ENCODE assay signal across 8 mouse cellular contexts in the genomic region with DNA sequence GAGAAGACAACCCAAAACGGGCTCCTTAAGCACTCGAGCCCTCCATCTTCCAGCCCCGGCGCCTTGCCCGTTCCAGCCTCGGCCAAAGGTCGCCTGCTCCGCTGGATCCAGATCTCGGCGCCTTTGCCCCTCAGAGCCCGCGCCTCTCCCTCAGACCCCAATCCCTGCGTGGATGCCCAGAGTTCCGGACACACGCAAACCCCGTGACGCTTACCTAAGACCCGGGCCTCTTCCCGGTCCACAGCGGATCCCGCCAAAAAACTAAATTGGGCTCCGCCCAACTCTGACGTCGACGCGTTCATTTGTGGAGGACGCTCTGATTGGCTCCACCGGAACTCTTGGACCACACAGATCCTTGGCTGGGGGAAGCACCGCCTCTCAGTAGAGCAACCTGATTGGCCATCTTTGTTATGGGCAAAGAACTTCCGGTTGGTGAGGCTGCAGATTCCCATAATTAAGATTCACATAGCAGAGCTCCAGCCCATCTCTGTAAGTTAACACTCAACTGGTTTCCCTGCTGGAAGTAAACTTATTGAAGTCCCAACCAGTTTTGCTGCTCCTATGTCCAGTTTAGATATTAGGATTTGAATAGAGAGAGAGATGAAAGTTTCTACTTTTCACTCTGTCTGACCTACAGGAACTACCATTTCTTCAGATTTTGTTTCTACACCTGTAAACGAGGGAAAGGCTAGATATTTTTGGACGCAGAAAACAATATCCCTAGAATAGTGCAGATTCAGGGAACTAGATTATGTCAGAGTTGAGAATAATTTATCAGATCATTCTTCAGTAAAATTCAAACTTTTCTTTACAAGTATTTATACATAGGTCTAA. TPM values are rescaled to one million over a fixed set of nuclear protein-coding genes. Genes with fewer than 3 reads are reported as not detected.
DNase-seq lines count a peak whose midpoint lies in the region; ATAC-seq and TF ChIP-seq lines count a peak whose summit lies in the region.

Gene Mcm10, minus strand, starts transcription at position 301 of the 834 bp plus-strand sequence.

- TF ChIP-seq POLR2A in MEL (IDR thresholded peaks at IDR 0.05; ENCODE audit: control insufficient read depth in 1 of 2, insufficient read depth in 1 of 2, low read depth in 1 of 2, low read length in 2 of 2, poor library complexity in 1 of 2) = peak; percentile 80 to 88
- TF ChIP-seq POLR2A in cerebellum, adult 2 months (IDR thresholded peaks at IDR 0.05; ENCODE audit: borderline replicate concordance, insufficient read depth, low read length) = no peak

- H3K4me3 ChIP-seq in MEL (ENCODE audit: control insufficient read depth in 1 of 2, insufficient read depth in 1 of 2, low read depth in 2 of 2, low read length in 2 of 2) = peak within 1 kb of the TSS; percentile 71 to 99
- peak within 1 kb of the TSS; percentile 54 for H3K4me3 ChIP-seq in cerebellum, adult 2 months (replicated peaks; ENCODE audit: insufficient read depth, low read depth, low read length)
- H3K4me3 ChIP-seq in forebrain, postnatal 0 days (ENCODE audit: low read depth, low read length) = peak within 1 kb of the TSS; percentile 43
- H3K4me3 ChIP-seq in lung, embryonic 15.5 days = peak within 1 kb of the TSS; percentile 89

- peak; percentile 99 for DNase-seq in MEL (ENCODE audit: low read depth, low spot score)
- peak; percentile 85 to 87 for DNase-seq in cerebellum, adult 2 months
- DNase-seq in forebrain, postnatal 0 days = peak; percentile 97
- DNase-seq in heart, postnatal 4 days = peak; percentile 95
- DNase-seq in layer of hippocampus, adult 8-10 months (ENCODE audit: low spot score in 2 of 2) = peak; percentile 90 to 91
- peak; percentile 88 for DNase-seq in ovary, adult 18-20 months (ENCODE audit: low spot score)
- peak; percentile 96 for DNase-seq in thymus, postnatal 0 days (ENCODE audit: low spot score)

- no peak for TF ChIP-seq CTCF in MEL (IDR thresholded peaks at IDR 0.05 in 2 of 3, conservative IDR thresholded peaks at IDR 0.05 in 1 of 3; ENCODE audit: control insufficient read depth in 1 of 3, insufficient read depth in 1 of 3, low read depth in 2 of 3, low read length in 3 of 3, poor library complexity in 1 of 3, severe bottlenecking in 1 of 3)
- no peak for TF ChIP-seq CTCF in cerebellum, adult 2 months (IDR thresholded peaks at IDR 0.05; ENCODE audit: borderline replicate concordance, insufficient read depth, low read depth, low read length)
- TF ChIP-seq CTCF in forebrain, postnatal 0 days (IDR thresholded peaks at IDR 0.05; ENCODE audit: low read depth) = no peak

- no peaks in the 10 kb centered on the region for H3K27me3 ChIP-seq in MEL (ENCODE audit: control insufficient read depth in 1 of 2, insufficient read depth in 2 of 2, low read length in 2 of 2)
- no peaks in the 10 kb centered on the region; the same call in 1 of the 2 replicates for H3K27me3 ChIP-seq in cerebellum, adult 2 months (ENCODE audit: control insufficient read depth, insufficient read depth, low read length)
- no peaks in the 10 kb centered on the region for H3K27me3 ChIP-seq in forebrain, postnatal 0 days (ENCODE audit: insufficient read depth, low read length)
- no peaks in the 10 kb centered on the region for H3K27me3 ChIP-seq in lung, embryonic 15.5 days

- peaks cover 17% of the 10 kb centered on the region for H3K79me2 ChIP-seq in MEL (ENCODE audit: control insufficient read depth, insufficient read depth, low read length, poor library complexity)

- H3K27ac ChIP-seq in MEL (ENCODE audit: control insufficient read depth, low read depth, low read length) = peak within 1 kb of the TSS; percentile 91
- no peak within 1 kb of the TSS for H3K27ac ChIP-seq in cerebellum, adult 2 months (ENCODE audit: insufficient read depth, low read length)
- no peak within 1 kb of the TSS for H3K27ac ChIP-seq in forebrain, postnatal 0 days (ENCODE audit: low read depth, low read length)
- H3K27ac ChIP-seq in lung, embryonic 15.5 days = peak within 1 kb of the TSS; percentile 41

- TF ChIP-seq RAD21 in MEL (IDR thresholded peaks at IDR 0.05; ENCODE audit: low read depth, low read length) = no peak

- peaks cover 12 to 23% of the 10 kb centered on the region in 2 experiments for H3K36me3 ChIP-seq in MEL (ENCODE audit: control insufficient read depth in 1 of 2, insufficient read depth in 2 of 2, low read length in 2 of 2)
- no peaks in the 10 kb centered on the region for H3K36me3 ChIP-seq in forebrain, postnatal 0 days (ENCODE audit: insufficient read depth)
- H3K36me3 ChIP-seq in lung, embryonic 15.5 days = peaks cover 17% of the 10 kb centered on the region

- TF ChIP-seq EP300 in MEL (IDR thresholded peaks at IDR 0.05; ENCODE audit: low read depth in 1 of 2, low read length in 2 of 2) = no peak

- no peaks in the 10 kb centered on the region for H3K9me3 ChIP-seq in MEL (replicated peaks; ENCODE audit: insufficient read depth, low read length)
- H3K9me3 ChIP-seq in forebrain, postnatal 0 days (ENCODE audit: low read length) = no peaks in the 10 kb centered on the region
- H3K9me3 ChIP-seq in lung, embryonic 15.5 days = no peaks in the 10 kb centered on the region

- peak within 1 kb of the TSS; percentile 100 for H3K9ac ChIP-seq in MEL (ENCODE audit: control insufficient read depth, low read depth, low read length, poor library complexity, severe bottlenecking)
- H3K9ac ChIP-seq in forebrain, postnatal 0 days = no peak within 1 kb of the TSS
- peak within 1 kb of the TSS; percentile 62 for H3K9ac ChIP-seq in lung, embryonic 15.5 days

- peak within 1 kb of the TSS; percentile 71 for H3K4me2 ChIP-seq in forebrain, postnatal 0 days (ENCODE audit: low read depth)
- H3K4me2 ChIP-seq in lung, embryonic 15.5 days = peak within 1 kb of the TSS; percentile 65

- WGBS in cerebellum, adult 2 months = 4% methylated on average over 32 of the region's 32 CpGs
- WGBS in forebrain, postnatal 0 days = 4% methylated on average over 32 of the region's 32 CpGs
- 2% methylated on average over 32 of the region's 32 CpGs for WGBS in lung, embryonic 15.5 days

- ATAC-seq in forebrain, postnatal 0 days = peak; percentile 100
- ATAC-seq in lung, embryonic 15.5 days (ENCODE audit: borderline replicate concordance, extremely low read depth, low FRiP score, low TSS enrichment) = peak; percentile 100

- H3K4me1 ChIP-seq in MEL (ENCODE audit: control insufficient read depth in 1 of 2, insufficient read depth in 2 of 2, low read length in 2 of 2) = peaks cover 2 to 18% of the 10 kb centered on the region in 2 experiments; a peak in 3 of 4 replicates
- no peaks in the 10 kb centered on the region for H3K4me1 ChIP-seq in cerebellum, adult 2 months (ENCODE audit: control insufficient read depth, insufficient read depth, low read length)
- peaks cover 5% of the 10 kb centered on the region; the same call in 1 of the 2 replicates for H3K4me1 ChIP-seq in forebrain, postnatal 0 days (ENCODE audit: insufficient read depth)
- H3K4me1 ChIP-seq in lung, embryonic 15.5 days = peaks cover 12% of the 10 kb centered on the region

TF ChIP-seq in MEL, 35 proteins besides CTCF, POLR2A, EP300 and RAD21 (continues in another document):
- TF ChIP-seq KAT2A (conservative IDR thresholded peaks at IDR 0.05; ENCODE audit: low read depth, low read length) (peak; percentile 59), ZMIZ1 (IDR thresholded peaks at IDR 0.05; ENCODE audit: low read depth, low read length) (0 out of 2 replicates have a peak, but pooled peaks have one; percentile 35), CHD1 (IDR thresholded peaks at IDR 0.05; ENCODE audit: low read depth, low read length) (no peak), MAX (IDR thresholded peaks at IDR 0.05; ENCODE audit: low read length) (no peak), POLR2AphosphoS2 (IDR thresholded peaks at IDR 0.05; ENCODE audit: low read length) (peak; percentile 75), ZNF384 (IDR thresholded peaks at IDR 0.05; ENCODE audit: low read depth, low read length) (no peak), USF2 (IDR thresholded peaks at IDR 0.05; ENCODE audit: borderline replicate concordance in 1 of 2, insufficient read depth in 1 of 2, low read depth in 1 of 2, low read length in 2 of 2) (no peak), HCFC1 (IDR thresholded peaks at IDR 0.05; ENCODE audit: low read depth, low read length) (peak; percentile 86), MXI1 (IDR thresholded peaks at IDR 0.05; ENCODE audit: low read depth, low read length) (peak; percentile 82), JUND (IDR thresholded peaks at IDR 0.05; ENCODE audit: low read depth, low read length) (no peak), UBTF (IDR thresholded peaks at IDR 0.05; ENCODE audit: borderline replicate concordance, insufficient read depth, low read depth, low read length) (no peak), SIN3A (IDR thresholded peaks at IDR 0.05; ENCODE audit: low read length) (peak; percentile 74; the same call in 1 of the 2 replicates), CHD2 (IDR thresholded peaks at IDR 0.05; ENCODE audit: low read length) (no peak), ZC3H11A (IDR thresholded peaks at IDR 0.05; ENCODE audit: low read depth, low read length) (no peak), POLR2AphosphoS5 (IDR thresholded peaks at IDR 0.05; ENCODE audit: borderline replicate concordance, low read depth, low read length) (no peak), GABPA (IDR thresholded peaks at IDR 0.05; ENCODE audit: low read depth, low read length) (no peak), NELFE (IDR thresholded peaks at IDR 0.05; ENCODE audit: low read depth, low read length) (peak; percentile 80), MYB (IDR thresholded peaks at IDR 0.05; ENCODE audit: low read depth, low read length) (no peak), BHLHE40 (IDR thresholded peaks at IDR 0.05; ENCODE audit: borderline replicate concordance, low read depth, low read length) (no peak), ZKSCAN1 (IDR thresholded peaks at IDR 0.05; ENCODE audit: low read depth, low read length) (no peak), MAFK (IDR thresholded peaks at IDR 0.05; ENCODE audit: borderline replicate concordance, low read depth, low read length) (no peak), GATA1 (IDR thresholded peaks at IDR 0.05; ENCODE audit: low read depth, low read length) (no peak), TAL1 (IDR thresholded peaks at IDR 0.05; ENCODE audit: low read length) (no peak)

RNA-seq across cellular contexts. Expression of gene Mcm10, which starts in this region (rescaled TPM):
- total RNA-seq in MEL (2012; rRNA removed) = 84.4 and 102 TPM in 2 replicates
- 100 to 1,000 TPM; 107 to 214 TPM for polyA plus RNA-seq in MEL (2012; ENCODE audit: insufficient read depth in 1 of 2, insufficient read length in 2 of 2, low read depth in 1 of 2, low replicate concordance in 2 of 2, missing spikeins in 1 of 2)
- 1.4 and 2.0 TPM in 2 replicates for polyA plus RNA-seq in cerebellum, adult 2 months (2012; rRNA removed)
- total RNA-seq in forebrain, postnatal 0 days (2014; rRNA removed) = 2.0 and 2.3 TPM in 2 replicates
- 1.9 and 2.0 TPM in 2 replicates for polyA plus RNA-seq in forebrain, postnatal 0 days (2015; fragmentation: Nextera tagmentation; extraction: Ambion mirVana)
- 10 to 100 TPM in 1 of 2 experiments, 1 to 10 TPM in 1; 9.7 to 14.0 TPM for total RNA-seq in heart, postnatal 4 days (2021)
- total RNA-seq in layer of hippocampus, adult 8-10 months (2022) = 1 to 10 TPM in 1 of 4 experiments, under 1 TPM in 3; 0.71 to 1.1 (median 0.86) TPM
- 37.0 and 37.8 TPM in 2 replicates for polyA plus RNA-seq in lung, embryonic 15.5 days (2015; fragmentation: Nextera tagmentation; extraction: Ambion mirVana)
- polyA plus RNA-seq in thymus, postnatal 0 days (2015; fragmentation: Nextera tagmentation; extraction: Ambion mirVana) = 31.0 and 35.5 TPM in 2 replicates

Comparison
In these comparisons a context has a peak if more than half of its experiments do, and no peak if none do; other contexts are left out.
1. RNA of gene Mcm10 (polyA plus RNA-seq): 107 to 214 TPM in MEL, 37.0 to 37.8 TPM in lung, embryonic 15.5 days and 31.0 to 35.5 TPM in thymus, postnatal 0 days; 1.4 to 2.0 TPM in cerebellum, adult 2 months and 1.9 to 2.0 TPM in forebrain, postnatal 0 days; every median in the first group is over 10 times any median in the second.
2. H3K27ac ChIP-seq: peak in MEL (single experiment) and lung, embryonic 15.5 days (single experiment); none in cerebellum, adult 2 months (single experiment) and forebrain, postnatal 0 days (single experiment).
3. Peak in every context shown above with its lines, with median percentiles within 50 percentile points of each other: DNase-seq and H3K4me3 ChIP-seq.